Mouse (Mus musculus) neural tube, embryonic 15.5 days (tissue): ENCODE measurements around the gene Ptpru. TPM values are rescaled to one million over a fixed set of nuclear protein-coding genes. Genes with fewer than 3 reads are reported as not detected.
"Not testable (repeated sequence)": the region's sequence is repeated elsewhere in the genome, so short reads cannot be mapped to it uniquely, and the experiment has no call there.

Source experiments
- ATAC-seq: fragments of 200-750 bp; cut with Nextera tagmentation; 2 replicates; pipeline ENCODE4 v1.8.0; 2017; ENCODE audit warnings: mild to moderate bottlenecking, moderate TSS enrichment, moderate library complexity; ENCODE audit not compliant: low FRiP score
- H3K27ac ChIP-seq: fragments of 300-500 bp; sonication (generic); replicated peaks from 2 replicates; pipeline ENCODE4 v1.5.1; 2015; ENCODE audit warnings: mild to moderate bottlenecking, inconsistent platforms
- H3K27me3 ChIP-seq: fragments of 300-500 bp; sonication (generic); replicated peaks from 2 replicates; pipeline ENCODE4 v1.6.1; 2015; ENCODE audit warnings: inconsistent platforms
- H3K36me3 ChIP-seq: fragments of 300-500 bp; sonication (generic); 2 replicates; pipeline ENCODE4 v1.6.1; 2015; ENCODE audit warnings: inconsistent platforms
- H3K4me1 ChIP-seq: fragments of 300-500 bp; sonication (generic); 2 replicates; pipeline ENCODE4 v1.6.1; 2015; ENCODE audit warnings: inconsistent platforms
- H3K4me2 ChIP-seq: fragments of 300-500 bp; sonication (generic); 2 replicates; pipeline ENCODE4 v1.6.1; 2015; ENCODE audit warnings: inconsistent platforms, mild to moderate bottlenecking, moderate library complexity
- H3K4me3 ChIP-seq: fragments of 300-500 bp; sonication (generic); replicated peaks from 2 replicates; pipeline ENCODE4 v1.5.1; 2015; ENCODE audit warnings: mild to moderate bottlenecking, inconsistent platforms
- H3K9ac ChIP-seq: fragments of 300-500 bp; sonication (generic); replicated peaks from 2 replicates; pipeline ENCODE4 v1.6.1; 2015; ENCODE audit warnings: mild to moderate bottlenecking, inconsistent platforms
- H3K9me3 ChIP-seq: fragments of 300-500 bp; sonication (generic); replicated peaks from 2 replicates; pipeline ENCODE4 v1.6.1; 2016; ENCODE audit warnings: inconsistent platforms
- WGBS: fragments of 180-500 bp; shearing (Covaris S2); methylation state at CpG from one replicate; pipeline ENCODE4 v1.1.7; 2015; ENCODE audit warnings: mixed read lengths; 5-methylcytosine and 5-hydroxymethylcytosine counted together
- polyA plus RNA-seq: library from polyadenylated mRNA; unstranded; fragments of >200 nt; fragmentation: Nextera tagmentation; extraction: Ambion mirVana; gene quantifications from 2 replicates; pipeline ENCODE4 v1.2.1, GENCODE M21; 2015

Ptpru gene
- polyA plus RNA-seq, 1 experiment from 2014 or later, result 23.5 TPM

GRCm38 (mm10) chr4:131812458-131812857, 25.6 kb downstream of the Ptpru start:
- Histone ChIP-seq H3K4me3 (no peak overlapping the region), H3K27me3 (no peaks in the 10 kb centered on the region), H3K4me1 (peaks cover 6% of the 10 kb centered on the region; the same call in 1 of the 2 replicates), H3K9ac (no peak overlapping the region), H3K4me2 (no peak overlapping the region), H3K27ac (peak overlapping the region; percentile 38; the same call in 1 of the 2 replicates), H3K36me3 (no peaks in the 10 kb centered on the region), H3K9me3 (no peaks in the 10 kb centered on the region)
- 65% methylated on average over 11 of the region's 11 CpGs for WGBS
- ATAC-seq, result no peak

GRCm38 (mm10) chr4:131805255-131805654, 32.8 kb downstream of the Ptpru start:
- Histone ChIP-seq H3K4me3 (no peak overlapping the region), H3K4me2 (no peak overlapping the region), H3K9ac (no peak overlapping the region), H3K9me3 (no peaks in the 10 kb centered on the region), H3K27me3 (no peaks in the 10 kb centered on the region), H3K4me1 (0 out of 2 replicates have a peak, but pooled peaks cover 3% of the 10 kb centered on the region), H3K36me3 (no peaks in the 10 kb centered on the region), H3K27ac (no peak overlapping the region)
- no peak for ATAC-seq
- WGBS, result 79% methylated on average over 3 of the region's 3 CpGs

- H3K27ac ChIP-seq, H3K36me3 ChIP-seq, H3K9me3 ChIP-seq, H3K4me3 ChIP-seq, H3K4me2 ChIP-seq, H3K9ac ChIP-seq, H3K4me1 ChIP-seq, H3K27me3 ChIP-seq: not testable (repeated sequence)
- 97% methylated on average over 5 of the region's 6 CpGs for WGBS
- ATAC-seq, result 0 out of 2 replicates have a peak, but pooled peaks have one; percentile 41
These were observed 33.4 kb downstream of the Ptpru start for GRCm38 (mm10) chr4:131804732-131805131.

DNA sequence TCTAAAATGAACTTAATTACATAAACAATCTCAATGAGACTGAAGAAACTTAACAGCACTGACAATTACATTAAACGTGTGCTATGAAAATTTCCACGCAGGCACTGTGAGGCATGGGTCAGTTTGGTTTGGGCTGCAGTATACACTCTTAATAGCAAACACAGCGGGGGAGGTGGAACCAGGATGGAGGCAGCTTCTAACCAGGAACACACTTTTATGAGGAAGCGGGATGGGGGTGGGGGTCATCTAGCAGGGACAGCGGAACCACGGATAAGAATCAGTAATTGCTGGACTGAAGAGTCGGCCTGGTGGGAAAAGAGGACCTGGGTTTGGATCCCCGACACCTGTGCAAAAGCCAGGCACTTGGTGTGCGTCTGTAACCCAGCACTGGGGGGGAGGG, 34.2 kb downstream of the Ptpru start:
- Histone ChIP-seq H3K27me3 (no peaks in the 10 kb centered on the region), H3K9ac (no peak overlapping the region), H3K4me2 (no peak overlapping the region), H3K9me3 (no peaks in the 10 kb centered on the region), H3K36me3 (no peaks in the 10 kb centered on the region), H3K4me3 (no peak overlapping the region), H3K4me1 (0 out of 2 replicates have a peak, but pooled peaks cover 3% of the 10 kb centered on the region), H3K27ac (no peak overlapping the region)
- no peak for ATAC-seq
- WGBS, result 68% methylated on average over 9 of the region's 9 CpGs

DNA sequence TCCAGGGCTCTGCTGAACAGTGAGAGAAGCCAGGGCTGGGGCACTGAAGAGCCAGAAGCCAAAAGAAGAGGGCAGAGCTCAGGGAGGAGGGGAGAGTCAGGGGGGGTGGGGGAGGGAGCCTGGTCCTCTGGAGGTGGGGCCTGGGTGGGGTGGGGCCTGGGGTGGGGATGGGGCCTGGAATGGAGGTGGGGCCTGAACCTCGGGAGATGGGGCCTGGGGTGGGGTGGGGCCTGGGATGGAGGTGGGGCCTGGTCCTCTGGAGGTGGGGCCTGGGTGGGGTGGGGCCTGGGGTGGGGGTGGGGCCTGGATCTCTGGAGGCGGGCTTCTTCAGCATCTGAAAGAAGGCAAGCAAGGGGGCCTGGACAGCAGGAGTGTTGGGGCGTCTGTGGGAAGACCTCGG, 39.1 kb downstream of the Ptpru start:
- WGBS, result 27% methylated on average over 3 of the region's 4 CpGs
- Histone ChIP-seq H3K4me3 (no peak overlapping the region), H3K9me3 (no peaks in the 10 kb centered on the region), H3K4me2 (no peak overlapping the region), H3K36me3 (no peaks in the 10 kb centered on the region), H3K9ac (no peak overlapping the region), H3K27me3 (no peaks in the 10 kb centered on the region), H3K27ac (no peak overlapping the region), H3K4me1 (0 out of 2 replicates have a peak, but pooled peaks cover 11% of the 10 kb centered on the region)
- no peak for ATAC-seq

GRCm38 (mm10) chr4:131797920-131798319, 40.2 kb downstream of the Ptpru start:
- ATAC-seq, result no peak
- no peak overlapping the region for H3K9ac ChIP-seq
- H3K27ac ChIP-seq, result no peak overlapping the region
- no peaks in the 10 kb centered on the region for H3K36me3 ChIP-seq
- H3K4me1 ChIP-seq, result 0 out of 2 replicates have a peak, but pooled peaks cover 9% of the 10 kb centered on the region
- WGBS, result 55% methylated on average over 12 of the region's 12 CpGs
- no peak overlapping the region for H3K4me3 ChIP-seq
- H3K4me2 ChIP-seq, result no peak overlapping the region
- H3K9me3 ChIP-seq, result no peaks in the 10 kb centered on the region
- H3K27me3 ChIP-seq, result no peaks in the 10 kb centered on the region

DNA sequence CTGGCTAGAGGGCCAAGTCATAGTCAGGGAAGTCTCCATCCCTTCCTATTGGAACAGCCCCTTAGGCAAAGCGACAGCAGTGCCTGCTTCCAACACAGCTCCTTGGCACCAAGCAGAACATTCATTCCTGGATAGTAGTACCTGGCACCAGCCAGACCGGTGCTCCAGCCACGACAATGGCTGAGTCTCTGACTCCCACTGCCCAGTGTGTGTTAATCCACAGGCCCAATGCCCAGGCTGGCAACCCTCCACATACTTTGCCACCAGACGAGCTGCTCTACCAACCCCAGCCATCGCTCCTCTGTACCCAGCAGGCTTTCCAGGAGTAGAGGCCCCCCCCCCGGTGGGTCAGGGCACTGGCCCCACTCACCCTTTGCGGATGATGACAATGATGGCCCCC, 40.6 kb downstream of the Ptpru start:
- Histone ChIP-seq H3K9ac (no peak overlapping the region), H3K4me3 (no peak overlapping the region), H3K27me3 (no peaks in the 10 kb centered on the region), H3K4me1 (0 out of 2 replicates have a peak, but pooled peaks cover 9% of the 10 kb centered on the region), H3K9me3 (no peaks in the 10 kb centered on the region), H3K27ac (no peak overlapping the region), H3K4me2 (no peak overlapping the region), H3K36me3 (no peaks in the 10 kb centered on the region)
- peak; percentile 39 for ATAC-seq
- 58% methylated on average over 7 of the region's 7 CpGs for WGBS

DNA sequence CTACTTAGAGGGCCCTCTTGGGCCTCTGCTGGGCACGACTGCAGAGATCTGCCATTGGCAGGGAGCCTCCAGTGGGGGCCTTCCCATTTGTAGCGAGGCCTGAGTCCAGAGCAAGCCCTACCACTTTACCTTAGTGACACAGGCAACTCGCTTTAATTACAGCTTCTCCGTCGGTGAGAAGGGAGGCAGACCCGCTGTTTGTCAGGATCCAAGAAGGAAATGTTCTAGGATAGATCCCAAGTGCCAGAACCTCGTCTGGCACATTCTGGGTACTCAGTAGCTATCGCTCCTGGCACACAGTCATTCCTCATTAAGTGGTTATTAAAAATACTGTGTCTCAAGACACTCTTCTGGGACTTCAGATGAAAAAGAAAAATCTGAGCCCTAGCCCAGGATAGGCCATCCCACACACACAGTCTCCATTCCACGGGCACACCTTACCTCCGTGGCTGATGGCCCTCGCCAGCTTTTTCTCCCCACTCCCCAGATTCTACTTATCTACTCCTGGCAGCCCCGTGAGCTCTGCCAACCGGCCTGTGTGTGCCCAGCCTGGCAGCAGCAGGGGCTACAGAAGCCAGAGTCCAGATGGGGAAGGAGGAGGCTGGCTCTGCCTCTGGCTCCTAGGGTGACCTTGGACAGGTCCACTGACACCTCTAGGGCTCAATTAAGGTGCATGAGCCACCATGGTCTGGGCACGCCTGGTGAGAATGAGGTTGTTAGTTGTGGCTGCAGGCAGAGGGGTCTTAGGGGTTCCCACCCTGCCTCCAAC, 41.6 kb downstream of the Ptpru start:
- H3K27me3 ChIP-seq, result no peaks in the 10 kb centered on the region
- 61% methylated on average over 14 of the region's 14 CpGs for WGBS
- no peak for ATAC-seq
- H3K9me3 ChIP-seq, result no peaks in the 10 kb centered on the region
- no peak overlapping the region for H3K9ac ChIP-seq
- no peaks in the 10 kb centered on the region for H3K36me3 ChIP-seq
- no peak overlapping the region for H3K27ac ChIP-seq
- no peak overlapping the region for H3K4me2 ChIP-seq
- 0 out of 2 replicates have a peak, but pooled peaks cover 9% of the 10 kb centered on the region for H3K4me1 ChIP-seq
- H3K4me3 ChIP-seq, result no peak overlapping the region

DNA sequence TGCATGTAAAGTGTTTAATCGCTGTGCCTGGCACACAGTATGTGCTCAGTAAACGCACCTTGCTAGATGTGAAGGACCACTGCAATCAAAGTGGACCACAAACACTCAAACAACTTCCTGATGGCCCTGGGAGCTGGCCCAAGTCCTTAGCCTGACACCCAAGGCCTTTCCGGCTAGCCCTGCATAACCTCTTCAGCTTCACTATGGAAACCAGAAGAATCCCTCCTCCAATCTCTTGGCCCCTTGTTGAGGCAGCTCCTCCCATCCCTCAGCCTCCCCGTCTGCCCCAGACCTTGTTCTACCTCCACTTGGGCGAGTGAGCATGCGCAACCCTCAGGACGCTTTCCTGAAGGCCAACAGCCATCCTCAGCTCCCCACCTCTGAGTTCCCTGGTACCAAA, 51.3 kb downstream of the Ptpru start:
- H3K36me3 ChIP-seq, result no peaks in the 10 kb centered on the region
- no peak overlapping the region for H3K4me3 ChIP-seq
- no peak overlapping the region for H3K4me2 ChIP-seq
- no peak for ATAC-seq
- 84% methylated on average over 7 of the region's 7 CpGs for WGBS
- H3K9me3 ChIP-seq, result no peaks in the 10 kb centered on the region
- no peaks in the 10 kb centered on the region for H3K4me1 ChIP-seq
- no peak overlapping the region for H3K9ac ChIP-seq
- no peaks in the 10 kb centered on the region for H3K27me3 ChIP-seq
- no peak overlapping the region for H3K27ac ChIP-seq

GRCm38 (mm10) chr4:131784034-131784433, 54.1 kb downstream of the Ptpru start:
- no peak overlapping the region for H3K27ac ChIP-seq
- ATAC-seq, result no peak
- no peak overlapping the region for H3K4me3 ChIP-seq
- WGBS, result 14% methylated on average over 9 of the region's 9 CpGs
- no peaks in the 10 kb centered on the region for H3K9me3 ChIP-seq
- no peak overlapping the region for H3K4me2 ChIP-seq
- no peaks in the 10 kb centered on the region for H3K27me3 ChIP-seq
- H3K36me3 ChIP-seq, result no peaks in the 10 kb centered on the region
- no peak overlapping the region for H3K9ac ChIP-seq
- H3K4me1 ChIP-seq, result peaks cover 5% of the 10 kb centered on the region

DNA sequence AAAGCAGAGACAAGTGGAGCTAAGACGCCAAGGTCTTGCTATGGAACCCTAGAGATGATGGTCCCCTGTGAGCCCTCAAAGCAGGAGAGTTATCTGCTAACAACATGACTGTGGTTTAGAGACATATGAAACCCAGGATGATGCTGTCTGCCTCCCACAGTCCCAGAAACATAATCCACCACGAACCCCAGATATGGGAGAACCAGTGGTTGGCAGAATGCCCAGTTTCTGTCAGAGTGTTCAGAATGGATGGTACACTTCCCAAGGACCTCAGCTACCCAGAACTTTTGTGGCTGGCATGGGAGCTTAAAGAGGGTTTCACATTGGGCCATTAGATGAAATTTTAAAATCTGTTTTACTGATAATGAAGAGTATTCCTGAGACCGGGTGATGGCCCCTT, 57.1 kb downstream of the Ptpru start:
- no peaks in the 10 kb centered on the region for H3K9me3 ChIP-seq
- no peak overlapping the region for H3K9ac ChIP-seq
- H3K4me1 ChIP-seq, result peaks cover 5% of the 10 kb centered on the region
- 47% methylated on average over 3 of the region's 3 CpGs for WGBS
- no peaks in the 10 kb centered on the region for H3K27me3 ChIP-seq
- H3K4me3 ChIP-seq, result no peak overlapping the region
- no peak overlapping the region for H3K4me2 ChIP-seq
- no peaks in the 10 kb centered on the region for H3K36me3 ChIP-seq
- no peak overlapping the region for H3K27ac ChIP-seq
- ATAC-seq, result no peak

DNA sequence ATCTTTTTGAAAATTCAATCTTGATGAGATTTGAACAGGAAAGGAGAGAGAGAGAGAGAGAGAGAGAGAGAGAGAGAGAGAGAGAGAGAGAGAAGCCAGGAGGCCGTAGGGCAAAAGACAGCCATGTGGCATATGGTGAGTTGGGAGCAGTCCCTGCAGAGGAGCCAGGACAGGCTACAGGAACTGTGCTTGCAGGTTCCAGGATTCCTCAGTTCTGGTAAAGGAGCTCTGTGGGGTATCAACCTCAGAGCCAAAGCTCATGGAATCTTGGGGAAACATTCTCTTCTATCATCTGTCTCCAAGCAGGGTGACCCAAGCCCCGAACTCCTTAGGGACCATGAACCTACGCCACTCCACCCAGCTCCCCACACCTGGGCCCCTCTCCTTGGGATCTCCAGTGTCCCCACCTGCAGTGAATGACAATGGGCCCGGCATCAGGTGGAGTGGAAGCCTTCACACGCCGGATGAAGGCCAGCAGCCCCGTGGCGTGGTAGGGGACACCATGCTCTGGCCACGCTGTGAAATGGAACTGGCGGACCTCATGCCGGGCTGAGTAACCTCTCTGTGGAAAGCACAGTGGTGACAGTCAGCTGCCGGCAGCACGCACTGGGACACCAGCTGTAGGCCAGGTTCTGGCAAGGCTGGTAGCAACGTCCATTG, 59.3 kb downstream of the Ptpru start:
- no peak overlapping the region for H3K4me3 ChIP-seq
- no peak overlapping the region for H3K27ac ChIP-seq
- 89% methylated on average over 14 of the region's 14 CpGs for WGBS
- ATAC-seq, result no peak
- H3K27me3 ChIP-seq, result no peaks in the 10 kb centered on the region
- H3K4me1 ChIP-seq, result peaks cover 5% of the 10 kb centered on the region
- H3K4me2 ChIP-seq, result no peak overlapping the region
- no peak overlapping the region for H3K9ac ChIP-seq
- H3K36me3 ChIP-seq, result no peaks in the 10 kb centered on the region
- H3K9me3 ChIP-seq, result no peaks in the 10 kb centered on the region
